10 mouse cellular contexts compared by ENCODE assay signal in genomic region chr16:38304460-38305194, GRCm38 (mm10). TPM values are rescaled to one million over a fixed set of nuclear protein-coding genes. Genes with fewer than 3 reads are reported as not detected.
DNase-seq lines count a peak whose midpoint lies in the region; ATAC-seq and TF ChIP-seq lines count a peak whose summit lies in the region.
"Had no signal": no experiment of that assay in that cellular context is flagged by ENCODE, and none has a peak within 500 bp of the region (broad histone marks: within the 10 kb centered on the region; RNA-seq: fewer than 3 reads in every experiment).

No protein-coding gene starts in this region.

- no peak overlapping the region for H3K27ac ChIP-seq in liver, embryonic 11.5 days (ENCODE audit: low read depth, low read length)
- 0 out of 2 replicates have a peak overlapping the region, but pooled peaks have one; percentile 18 for H3K27ac ChIP-seq in small intestine, adult 2 months (ENCODE audit: insufficient read depth, low read depth, low read length)
- no peak overlapping the region for H3K27ac ChIP-seq in hindbrain, embryonic 11.5 days (ENCODE audit: low read depth, low read length)
- H3K27ac ChIP-seq: liver, embryonic 15.5 days had no signal

- no peaks in the 10 kb centered on the region for H3K4me1 ChIP-seq in liver, embryonic 11.5 days (replicated peaks; ENCODE audit: control insufficient read depth, insufficient read depth, low read length)
- 0 out of 2 replicates have a peak, but pooled peaks cover 2% of the 10 kb centered on the region for H3K4me1 ChIP-seq in small intestine, adult 2 months (ENCODE audit: control insufficient read depth, insufficient read depth, insufficient read length, low read length)
- 0 out of 2 replicates have a peak, but pooled peaks cover 4% of the 10 kb centered on the region for H3K4me1 ChIP-seq in hindbrain, embryonic 11.5 days (replicated peaks; ENCODE audit: control insufficient read depth, insufficient read depth, low read length)
- H3K4me1 ChIP-seq: liver, embryonic 15.5 days had no signal

- no peak for TF ChIP-seq POLR2A in small intestine, adult 2 months (IDR thresholded peaks at IDR 0.05; ENCODE audit: low read depth, low read length)

- no peak overlapping the region for H3K4me2 ChIP-seq in liver, embryonic 11.5 days
- H3K4me2 ChIP-seq in hindbrain, embryonic 11.5 days (replicated peaks; ENCODE audit: low read depth, low read length) = no peak overlapping the region
- H3K4me2 ChIP-seq: liver, embryonic 15.5 days had no signal

- DNase-seq in liver = peak; percentile 27
- DNase-seq in liver, embryonic 11.5 days (ENCODE audit: low spot score) = no peak
- DNase-seq in brain, adult 2 months (ENCODE audit: low read depth, low spot score) = peak; percentile 8
- DNase-seq in kidney, adult 8-10 months = peak; percentile 66 to 69
- no peak for DNase-seq in hindbrain, embryonic 11.5 days (ENCODE audit: low spot score)
- no peak for DNase-seq in thymus, postnatal 0 days (ENCODE audit: low spot score)
- no peak for DNase-seq in layer of hippocampus, postnatal 36 days

- no peak for ATAC-seq in liver, embryonic 11.5 days (replicated peaks; ENCODE audit: low FRiP score)
- ATAC-seq in hindbrain, embryonic 11.5 days (ENCODE audit: low FRiP score) = no peak

- no peak overlapping the region for H3K4me3 ChIP-seq in liver, embryonic 11.5 days (ENCODE audit: low read depth, low read length)
- H3K4me3 ChIP-seq in small intestine, adult 2 months (ENCODE audit: low read depth, low read length) = 0 out of 2 replicates have a peak overlapping the region, but pooled peaks have one; percentile 16
- no peak overlapping the region for H3K4me3 ChIP-seq in hindbrain, embryonic 11.5 days (ENCODE audit: low read depth, low read length)
- H3K4me3 ChIP-seq: liver, embryonic 15.5 days had no signal

- no peak overlapping the region for H3K9ac ChIP-seq in liver, embryonic 11.5 days (ENCODE audit: low read depth, low read length)
- no peak overlapping the region for H3K9ac ChIP-seq in hindbrain, embryonic 11.5 days (ENCODE audit: low read depth, low read length)
- H3K9ac ChIP-seq: liver, embryonic 15.5 days had no signal

- TF ChIP-seq CTCF in small intestine, adult 2 months (IDR thresholded peaks at IDR 0.05; ENCODE audit: extremely low read depth, insufficient read length, insufficient replicate concordance, low read depth, low read length) = no peak

- 71% methylated on average over 17 of the region's 17 CpGs for WGBS in liver, embryonic 11.5 days
- WGBS in small intestine, adult 2 months = 73% methylated on average over 17 of the region's 17 CpGs
- WGBS in hindbrain, embryonic 11.5 days = 77% methylated on average over 17 of the region's 17 CpGs

- H3K36me3 ChIP-seq in liver, embryonic 11.5 days (ENCODE audit: control insufficient read depth, insufficient read depth, low read length) = no peaks in the 10 kb centered on the region
- H3K36me3 ChIP-seq in small intestine, adult 2 months (ENCODE audit: control insufficient read depth, insufficient read depth, low read length) = no peaks in the 10 kb centered on the region
- no peaks in the 10 kb centered on the region for H3K36me3 ChIP-seq in hindbrain, embryonic 11.5 days (ENCODE audit: control insufficient read depth, insufficient read depth, low read length)
- H3K36me3 ChIP-seq: liver, embryonic 15.5 days had no signal

- H3K9me3 ChIP-seq in liver, embryonic 11.5 days (ENCODE audit: control insufficient read depth, low read length) = no peaks in the 10 kb centered on the region
- H3K9me3 ChIP-seq in hindbrain, embryonic 11.5 days (ENCODE audit: control insufficient read depth, low read length) = no peaks in the 10 kb centered on the region
- H3K9me3 ChIP-seq: liver, embryonic 15.5 days had no signal

- H3K27me3 ChIP-seq in liver, embryonic 11.5 days (replicated peaks; ENCODE audit: control insufficient read depth, insufficient read depth, low read length) = no peaks in the 10 kb centered on the region
- H3K27me3 ChIP-seq in small intestine, adult 2 months (ENCODE audit: control insufficient read depth, insufficient read depth, low read length) = no peaks in the 10 kb centered on the region
- H3K27me3 ChIP-seq in hindbrain, embryonic 11.5 days (ENCODE audit: control insufficient read depth, insufficient read depth, low read length) = no peaks in the 10 kb centered on the region

RNA-seq across cellular contexts. Expression of gene Nr1i2, which starts 10.0 kb away (rescaled TPM):
- 1.8 and 2.0 TPM in 2 replicates for polyA plus RNA-seq in liver, embryonic 11.5 days (2014; fragmentation: Nextera tagmentation; extraction: Ambion mirVana)
- polyA plus RNA-seq in small intestine, adult 2 months (2012; rRNA removed) = 25.5 and 72.6 TPM in 2 replicates
- polyA plus RNA-seq in hindbrain, embryonic 11.5 days (2014; fragmentation: Nextera tagmentation; extraction: Ambion mirVana) = 0.06 TPM in 1 of 2 replicates, not detected in the other
- polyA plus RNA-seq in thymus, postnatal 0 days (2015; fragmentation: Nextera tagmentation; extraction: Ambion mirVana) = 0.05 TPM in 1 of 2 replicates, not detected in the other
- not detected for total RNA-seq in layer of hippocampus, postnatal 36 days (2021)
- polyA plus RNA-seq: spleen, adult 2 months had no signal

RNA-seq across cellular contexts. Expression of gene Maats1, which starts 37.3 kb away (rescaled TPM):
- 0.05 TPM in 1 of 2 replicates, not detected in the other for polyA plus RNA-seq in liver, embryonic 11.5 days (2014; fragmentation: Nextera tagmentation; extraction: Ambion mirVana)
- polyA plus RNA-seq in small intestine, adult 2 months (2012; rRNA removed) = 0.05 and 0.16 TPM in 2 replicates
- 1.3 and 1.5 TPM in 2 replicates for polyA plus RNA-seq in hindbrain, embryonic 11.5 days (2014; fragmentation: Nextera tagmentation; extraction: Ambion mirVana)
- polyA plus RNA-seq in thymus, postnatal 0 days (2015; fragmentation: Nextera tagmentation; extraction: Ambion mirVana) = 0.10 and 0.20 TPM in 2 replicates
- total RNA-seq in layer of hippocampus, postnatal 36 days (2021) = 1 to 10 TPM in 1 of 2 experiments, under 1 TPM in 1; 0.95 to 1.4 TPM

RNA-seq across cellular contexts. Expression of gene Cox17, which starts 42.2 kb away (rescaled TPM):
- 441 and 497 TPM in 2 replicates for polyA plus RNA-seq in liver, embryonic 11.5 days (2014; fragmentation: Nextera tagmentation; extraction: Ambion mirVana)
- polyA plus RNA-seq in small intestine, adult 2 months (2012; rRNA removed) = 31.6 and 76.2 TPM in 2 replicates
- 121 and 122 TPM in 2 replicates for polyA plus RNA-seq in hindbrain, embryonic 11.5 days (2014; fragmentation: Nextera tagmentation; extraction: Ambion mirVana)
- 322 and 349 TPM in 2 replicates for polyA plus RNA-seq in thymus, postnatal 0 days (2015; fragmentation: Nextera tagmentation; extraction: Ambion mirVana)
- 100 to 1,000 TPM; 120 to 146 TPM for total RNA-seq in layer of hippocampus, postnatal 36 days (2021)

RNA-seq across cellular contexts. Expression of gene Gm21987, which starts 42.2 kb away (rescaled TPM):
- polyA plus RNA-seq in liver, embryonic 11.5 days (2014; fragmentation: Nextera tagmentation; extraction: Ambion mirVana) = not detected in 2 replicates
- polyA plus RNA-seq in small intestine, adult 2 months (2012; rRNA removed) = not detected in 2 replicates
- not detected in 2 replicates for polyA plus RNA-seq in hindbrain, embryonic 11.5 days (2014; fragmentation: Nextera tagmentation; extraction: Ambion mirVana)
- polyA plus RNA-seq in thymus, postnatal 0 days (2015; fragmentation: Nextera tagmentation; extraction: Ambion mirVana) = not detected in 2 replicates
- not detected for total RNA-seq in layer of hippocampus, postnatal 36 days (2021)
- polyA plus RNA-seq: liver, embryonic 15.5 days; spleen, adult 2 months had no signal

RNA-seq across cellular contexts. Expression of gene Popdc2, which starts 57.4 kb away (rescaled TPM):
- 14.8 and 15.8 TPM in 2 replicates for polyA plus RNA-seq in liver, embryonic 11.5 days (2014; fragmentation: Nextera tagmentation; extraction: Ambion mirVana)
- 6.5 and 7.7 TPM in 2 replicates for polyA plus RNA-seq in small intestine, adult 2 months (2012; rRNA removed)
- polyA plus RNA-seq in hindbrain, embryonic 11.5 days (2014; fragmentation: Nextera tagmentation; extraction: Ambion mirVana) = 0.89 and 1.0 TPM in 2 replicates
- polyA plus RNA-seq in thymus, postnatal 0 days (2015; fragmentation: Nextera tagmentation; extraction: Ambion mirVana) = 0.30 and 0.87 TPM in 2 replicates
- under 1 TPM; 0.50 to 0.63 TPM for total RNA-seq in layer of hippocampus, postnatal 36 days (2021)

Comparison
In these comparisons a context has a peak if more than half of its experiments do, and no peak if none do; other contexts are left out.
1. DNase-seq: peak in liver (single experiment), brain, adult 2 months (single experiment) and kidney, adult 8-10 months (2 of 2); none in liver, embryonic 11.5 days (single experiment), hindbrain, embryonic 11.5 days (single experiment), thymus, postnatal 0 days (single experiment) and layer of hippocampus, postnatal 36 days (0 of 2).